Mouse (Mus musculus) G1E-ER4 (cell line): ENCODE measurements around the gene Ptpn20. TPM values are rescaled to one million over a fixed set of nuclear protein-coding genes. Genes with fewer than 3 reads are reported as not detected.

Source experiments
- GATA1 ChIP-seq: IDR thresholded peaks from one replicate; pipeline ENCODE4 v1.8.0; 2012; ENCODE audit warnings: low read length, inconsistent platforms
- polyA plus RNA-seq: library from polyadenylated mRNA; stranded (reverse); fragments of >175 nt; gene quantifications from 2 replicates; pipeline ENCODE4 v1.2.3, GENCODE M21; 2012

Ptpn20 gene
- polyA plus RNA-seq, 1 experiment, result not detected

GRCm38 (mm10) chr14:33658331-33658730 lies 69.3 kb downstream of the Ptpn20 start:
- TF ChIP-seq GATA1, result no peak

- TF ChIP-seq GATA1, result no peak
Observed at GRCm38 (mm10) chr14:33662080-33662479, 73.1 kb downstream of the Ptpn20 start.

- no peak for TF ChIP-seq GATA1
Observed at GRCm38 (mm10) chr14:33666301-33666700, 77.3 kb downstream of the Ptpn20 start.

GRCm38 (mm10) chr14:33669891-33670290 lies 80.9 kb downstream of the Ptpn20 start:
- TF ChIP-seq GATA1, result no peak

GRCm38 (mm10) chr14:33673350-33674087 lies 84.5 kb downstream of the Ptpn20 start:
- TF ChIP-seq GATA1, result no peak

- no peak for TF ChIP-seq GATA1
Observed at GRCm38 (mm10) chr14:33677996-33678395, 89.0 kb downstream of the Ptpn20 start.

- no peak for TF ChIP-seq GATA1
Observed at GRCm38 (mm10) chr14:33678740-33679139, 89.7 kb downstream of the Ptpn20 start.

GRCm38 (mm10) chr14:33680621-33681020 lies 91.6 kb downstream of the Ptpn20 start:
- TF ChIP-seq GATA1, result no peak

- no peak for TF ChIP-seq GATA1
Observed at GRCm38 (mm10) chr14:33682768-33683167, 93.8 kb downstream of the Ptpn20 start.

- no peak for TF ChIP-seq GATA1
Observed at GRCm38 (mm10) chr14:33683701-33684100, 94.7 kb downstream of the Ptpn20 start.

GRCm38 (mm10) chr14:33687444-33688028 lies 98.5 kb downstream of the Ptpn20 start:
- TF ChIP-seq GATA1, result no peak

GRCm38 (mm10) chr14:33689044-33689443 lies 100.0 kb downstream of the Ptpn20 start:
- no peak for TF ChIP-seq GATA1

Other genes with a start within 250 kb of the Ptpn20 start
- gene Mapk8, start 142.0 kb upstream of the Ptpn20 start, polyA plus RNA-seq, result 6.0 and 12.3 TPM in 2 replicates
- not detected in 2 replicates for gene Frmpd2, start 117.5 kb upstream of the Ptpn20 start, polyA plus RNA-seq